Mouse (Mus musculus) liver, embryonic 14.5 days (tissue): Measurements from ENCODE around the gene Palld. TPM values are rescaled to one million over a fixed set of nuclear protein-coding genes. Genes with fewer than 3 reads are reported as not detected.

Experiments used
- ATAC-seq: fragments of 200-750 bp; cut with Nextera tagmentation; 2 replicates; pipeline ENCODE4 v1.8.0; 2017; ENCODE audit warnings: moderate number of reproducible peaks, mild to moderate bottlenecking, moderate library complexity; ENCODE audit not compliant: insufficient read depth
- DNase-seq, 3 experiments: peaks; one replicate each; pipeline ENCODE4 v3.0.0-alpha.2; 2012 to 2013; ENCODE audit warnings: low read depth in 3 of 3, low spot score in 3 of 3
- H3K27ac ChIP-seq: fragments of 300-500 bp; sonication (generic); 2 replicates; pipeline ENCODE4 v1.5.1; 2014; ENCODE audit warnings: moderate library complexity, mild to moderate bottlenecking, control low read depth, inconsistent platforms
- H3K27me3 ChIP-seq: fragments of 300-500 bp; sonication (generic); 2 replicates; pipeline ENCODE4 v1.6.1; 2014; ENCODE audit warnings: mild to moderate bottlenecking, low read length, moderate library complexity; ENCODE audit not compliant: control insufficient read depth, insufficient read depth
- H3K36me3 ChIP-seq: fragments of 300-500 bp; sonication (generic); replicated peaks from 2 replicates; pipeline ENCODE4 v1.6.1; 2014; ENCODE audit warnings: low read depth; ENCODE audit not compliant: control insufficient read depth, insufficient read depth
- H3K4me1 ChIP-seq, 2 experiments: fragments of 200-500 bp in 1 of 2; fragments of 300-500 bp in 1 of 2; sonication (generic) in 1 of 2; replicated peaks; 2 replicates each; pipeline ENCODE4 v1.6.1; 2012 to 2014; ENCODE audit warnings: antibody characterized with exemption in 1 of 2, inconsistent platforms in 1 of 2, low read length in 1 of 2; ENCODE audit not compliant: control insufficient read depth in 2 of 2, insufficient read depth in 2 of 2
- H3K4me2 ChIP-seq: fragments of 300-500 bp; sonication (generic); 2 replicates; pipeline ENCODE4 v1.6.1; 2014; ENCODE audit warnings: low read depth, mild to moderate bottlenecking, control low read depth, moderate library complexity
- H3K4me3 ChIP-seq, 2 experiments: fragments of 200-500 bp in 1 of 2; fragments of 300-500 bp in 1 of 2; sonication (generic) in 1 of 2; 2 replicates each; pipeline ENCODE4 v1.5.1; 2012 to 2014; ENCODE audit warnings: low read depth in 2 of 2, low read length in 2 of 2, mild to moderate bottlenecking in 2 of 2, control low read depth in 1 of 2, inconsistent platforms in 1 of 2, moderate library complexity in 1 of 2; ENCODE audit not compliant: insufficient read depth in 1 of 2
- H3K9ac ChIP-seq: fragments of 300-500 bp; sonication (generic); replicated peaks from 2 replicates; pipeline ENCODE4 v1.6.1; 2014; ENCODE audit warnings: mild to moderate bottlenecking, control low read depth, moderate library complexity
- H3K9me3 ChIP-seq: fragments of 300-500 bp; sonication (generic); 2 replicates; pipeline ENCODE4 v1.6.1; 2016; ENCODE audit warnings: low read length, mixed read lengths; ENCODE audit not compliant: control insufficient read depth
- CTCF ChIP-seq: IDR thresholded peaks from 2 replicates; pipeline ENCODE4 v1.5.1; 2016; ENCODE audit warnings: antibody characterized with exemption, low read depth, control low read depth
- EP300 ChIP-seq: IDR thresholded peaks from 2 replicates; pipeline ENCODE4 v1.6.1; 2016; ENCODE audit warnings: antibody characterized with exemption, low read depth
- WGBS: fragments of 180-500 bp; shearing (Covaris S2); extraction: QIAGEN DNeasy Blood & Tissue Kit; methylation state at CpG from one replicate; pipeline ENCODE4 v1.1.7; 2014; ENCODE audit not compliant: insufficient replicate concordance; 5-methylcytosine and 5-hydroxymethylcytosine counted together
- polyA plus RNA-seq, 2 experiments: library from polyadenylated mRNA; depleted of rRNA in 1 of 2; stranded (reverse) in 1 of 2; unstranded in 1 of 2; fragments of >200 nt; fragmentation: Nextera tagmentation in 1 of 2; extraction: Ambion mirVana in 1 of 2; gene quantifications; 2 replicates each; pipeline versions ENCODE4 v1.2.1 to v1.2.3; 2012 to 2014

The Palld gene
- polyA plus RNA-seq, 2 experiments: 1.8 to 2.9 TPM

GRCm38 (mm10) chr8:61759327-61760189 lies 142.9 kb downstream of the Palld start:
- H3K27ac ChIP-seq: no peak overlapping the region
- no peak overlapping the region for H3K9ac ChIP-seq
- no peak for DNase-seq

GRCm38 (mm10) chr8:61758686-61759326 lies 143.7 kb downstream of the Palld start:
- no peak for DNase-seq
- ATAC-seq: no peak
- 25% methylated on average over 8 of the region's 8 CpGs for WGBS

More at GRCm38 (mm10) chr8:61759327-61760189, 142.9 kb downstream of the Palld start:
- Histone ChIP-seq H3K9me3 (no peaks in the 10 kb centered on the region), H3K36me3 (no peaks in the 10 kb centered on the region), H3K4me2 (peak overlapping the region; percentile 60), H3K4me3 (peak overlapping the region; percentile 20 to 30), H3K27me3 (peaks cover 11% of the 10 kb centered on the region), H3K4me1 (no peaks in the 10 kb centered on the region)
- WGBS: 3% methylated on average over 43 of the region's 44 CpGs
- no peak for TF ChIP-seq CTCF
- TF ChIP-seq EP300: no peak
- no peak for ATAC-seq

GRCm38 (mm10) chr8:61756971-61757965 lies 145.2 kb downstream of the Palld start:
- 41% methylated on average over 18 of the region's 18 CpGs for WGBS
- no peak overlapping the region for H3K9ac ChIP-seq
- H3K4me1 ChIP-seq: no peaks in the 10 kb centered on the region
- peaks cover 11% of the 10 kb centered on the region for H3K27me3 ChIP-seq
- no peak for DNase-seq
- H3K4me2 ChIP-seq: no peak overlapping the region
- no peaks in the 10 kb centered on the region for H3K36me3 ChIP-seq
- H3K9me3 ChIP-seq: no peaks in the 10 kb centered on the region
- H3K27ac ChIP-seq: no peak overlapping the region
- H3K4me3 ChIP-seq: no peak overlapping the region
- no peak for TF ChIP-seq EP300
- TF ChIP-seq CTCF: no peak
- ATAC-seq: no peak

More at GRCm38 (mm10) chr8:61758686-61759326, 143.7 kb downstream of the Palld start:
- H3K9ac ChIP-seq: no peak overlapping the region
- H3K9me3 ChIP-seq: no peaks in the 10 kb centered on the region
- no peaks in the 10 kb centered on the region for H3K36me3 ChIP-seq
- TF ChIP-seq EP300 (no peak), CTCF (no peak)
- H3K27ac ChIP-seq: no peak overlapping the region
- H3K4me2 ChIP-seq: no peak overlapping the region
- no peak overlapping the region for H3K4me3 ChIP-seq
- no peaks in the 10 kb centered on the region for H3K4me1 ChIP-seq
- H3K27me3 ChIP-seq: peaks cover 11% of the 10 kb centered on the region

- H3K27me3 ChIP-seq: peaks cover 8% of the 10 kb centered on the region
- ATAC-seq: no peak
- no peaks in the 10 kb centered on the region for H3K36me3 ChIP-seq
- DNase-seq: no peak
- H3K4me2 ChIP-seq: no peak overlapping the region
- H3K27ac ChIP-seq: no peak overlapping the region
- no peak for TF ChIP-seq CTCF
- no peak for TF ChIP-seq EP300
- 55% methylated on average over 2 of the region's 2 CpGs for WGBS
- H3K9ac ChIP-seq: no peak overlapping the region
- H3K9me3 ChIP-seq: no peaks in the 10 kb centered on the region
- no peak overlapping the region for H3K4me3 ChIP-seq
- H3K4me1 ChIP-seq: no peaks in the 10 kb centered on the region
Observed at GRCm38 (mm10) chr8:61755186-61755585, 147.3 kb downstream of the Palld start.
